Mouse (Mus musculus) cerebellum, adult 2 months (tissue): ENCODE measurements around the gene Bcas2.

Experiments
- CTCF ChIP-seq: fragments of 200-500 bp; IDR thresholded peaks from 2 replicates; pipeline ENCODE4 v1.5.1; 2011; ENCODE audit warnings: low read depth, mild to moderate bottlenecking, control low read depth, low read length, moderate library complexity, borderline replicate concordance; ENCODE audit not compliant: insufficient read depth
- POLR2A ChIP-seq: fragments of 200-500 bp; IDR thresholded peaks from 2 replicates; pipeline ENCODE4 v1.6.1; 2011; ENCODE audit warnings: low read length, control low read depth, borderline replicate concordance; ENCODE audit not compliant: insufficient read depth

GRCm38 (mm10) chr3:103221435-103221834, 50.0 kb downstream of the Bcas2 start:
- TF ChIP-seq CTCF = no peak
- TF ChIP-seq POLR2A = no peak
